Mouse (Mus musculus): ENCODE results near the gene Gm2001. TPM values are rescaled to one million over a fixed set of nuclear protein-coding genes. Genes with fewer than 3 reads are reported as not detected.

Gene Gm2001
- polyA plus RNA-seq (2014; fragmentation: Illumina TruSeq; extraction: RNeasy Lipid Tissue Mini Kit (QIAGEN cat#74804); ENCODE audit: low read depth, low replicate concordance), result not detected

GRCm38 (mm10) chr12:87842239-87842638, at the start of gene Gm2001:
Gene Gm2001, minus strand, starts transcription at chr12:87842339.

GRCm38 (mm10) chr12:87873772-87874171, 31.6 kb upstream of the Gm2001 start, which contains the start of gene Gm2016:
Gene Gm2016, plus strand, starts transcription at chr12:87874072.

GRCm38 (mm10) chr12:87816277-87816676, 25.9 kb downstream of the Gm2001 start, which contains the start of gene BB287469:
Gene BB287469, plus strand, starts transcription at chr12:87816577.

DNA sequence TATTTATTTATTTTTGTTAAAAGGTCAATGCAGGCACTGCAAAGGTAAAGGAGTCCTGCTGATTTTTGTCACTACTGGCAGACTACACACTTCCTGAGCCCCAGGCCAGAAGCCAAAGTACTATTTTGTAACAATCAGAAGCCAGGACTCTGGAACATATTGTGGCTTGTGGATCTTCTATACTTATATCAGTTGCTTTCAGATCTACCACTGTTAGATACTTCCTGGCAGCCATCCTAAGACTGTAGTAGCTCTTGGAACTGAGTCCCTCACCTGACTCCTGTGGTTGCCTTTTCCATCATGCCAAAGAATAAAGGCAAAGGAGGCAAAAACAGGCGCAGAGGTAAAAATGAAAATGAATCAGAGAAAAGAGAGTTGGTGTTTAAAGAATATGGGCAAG, 46.9 kb downstream of the Gm2001 start, which contains the start of gene Gm21936:
Gm21936 (plus strand) TSS at position 301 of the 400 bp plus-strand sequence.

Other genes starting within 250 kb of the Gm2001 start
- not detected for gene Oog1, start 239.7 kb downstream of the Gm2001 start, polyA plus RNA-seq (2014; fragmentation: Illumina TruSeq; extraction: RNeasy Lipid Tissue Mini Kit (QIAGEN cat#74804); ENCODE audit: low read depth, low replicate concordance)
- not detected for gene Gm4027, start 223.5 kb downstream of the Gm2001 start, polyA plus RNA-seq (2014; fragmentation: Illumina TruSeq; extraction: RNeasy Lipid Tissue Mini Kit (QIAGEN cat#74804); ENCODE audit: low read depth, low replicate concordance)
- gene Gm16381, start 197.7 kb downstream of the Gm2001 start, polyA plus RNA-seq (2014; fragmentation: Illumina TruSeq; extraction: RNeasy Lipid Tissue Mini Kit (QIAGEN cat#74804); ENCODE audit: low read depth, low replicate concordance), result not detected
- gene Gm21319, start 66.6 kb downstream of the Gm2001 start, polyA plus RNA-seq (2014; fragmentation: Illumina TruSeq; extraction: RNeasy Lipid Tissue Mini Kit (QIAGEN cat#74804); ENCODE audit: low read depth, low replicate concordance), result not detected
- gene Gm21936, start 46.8 kb downstream of the Gm2001 start, polyA plus RNA-seq (2014; fragmentation: Illumina TruSeq; extraction: RNeasy Lipid Tissue Mini Kit (QIAGEN cat#74804); ENCODE audit: low read depth, low replicate concordance), result not detected
- gene BB287469, start 25.8 kb downstream of the Gm2001 start, polyA plus RNA-seq (2014; fragmentation: Illumina TruSeq; extraction: RNeasy Lipid Tissue Mini Kit (QIAGEN cat#74804); ENCODE audit: low read depth, low replicate concordance), result not detected
- not detected for gene Gm2016, start 31.7 kb upstream of the Gm2001 start, polyA plus RNA-seq (2014; fragmentation: Illumina TruSeq; extraction: RNeasy Lipid Tissue Mini Kit (QIAGEN cat#74804); ENCODE audit: low read depth, low replicate concordance)
- not detected for gene Gm2022, start 53.0 kb upstream of the Gm2001 start, polyA plus RNA-seq (2014; fragmentation: Illumina TruSeq; extraction: RNeasy Lipid Tissue Mini Kit (QIAGEN cat#74804); ENCODE audit: low read depth, low replicate concordance)
- not detected for gene Gm2035, start 77.5 kb upstream of the Gm2001 start, polyA plus RNA-seq (2014; fragmentation: Illumina TruSeq; extraction: RNeasy Lipid Tissue Mini Kit (QIAGEN cat#74804); ENCODE audit: low read depth, low replicate concordance)
- gene Gm2042, start 111.7 kb upstream of the Gm2001 start, polyA plus RNA-seq (2014; fragmentation: Illumina TruSeq; extraction: RNeasy Lipid Tissue Mini Kit (QIAGEN cat#74804); ENCODE audit: low read depth, low replicate concordance), result not detected
- gene Gm2075, start 169.5 kb upstream of the Gm2001 start, polyA plus RNA-seq (2014; fragmentation: Illumina TruSeq; extraction: RNeasy Lipid Tissue Mini Kit (QIAGEN cat#74804); ENCODE audit: low read depth, low replicate concordance), result not detected
- not detected for gene Gm6803, start 176.4 kb upstream of the Gm2001 start, polyA plus RNA-seq (2014; fragmentation: Illumina TruSeq; extraction: RNeasy Lipid Tissue Mini Kit (QIAGEN cat#74804); ENCODE audit: low read depth, low replicate concordance)
- not detected for gene Gm2056, start 184.7 kb upstream of the Gm2001 start, polyA plus RNA-seq (2014; fragmentation: Illumina TruSeq; extraction: RNeasy Lipid Tissue Mini Kit (QIAGEN cat#74804); ENCODE audit: low read depth, low replicate concordance)
- not detected for gene Gm16368, start 241.4 kb upstream of the Gm2001 start, polyA plus RNA-seq (2014; fragmentation: Illumina TruSeq; extraction: RNeasy Lipid Tissue Mini Kit (QIAGEN cat#74804); ENCODE audit: low read depth, low replicate concordance)

All from sigmoid colon, adult 10 weeks (tissue).